Mouse (Mus musculus): ENCODE measurements around the gene Ighmbp2. TPM values are rescaled to one million over a fixed set of nuclear protein-coding genes. Genes with fewer than 3 reads are reported as not detected.

Gene Ighmbp2
- polyA plus RNA-seq (2014; fragmentation: Nextera tagmentation; extraction: Ambion mirVana) = 8.1 and 8.6 TPM in 2 replicates

DNA sequence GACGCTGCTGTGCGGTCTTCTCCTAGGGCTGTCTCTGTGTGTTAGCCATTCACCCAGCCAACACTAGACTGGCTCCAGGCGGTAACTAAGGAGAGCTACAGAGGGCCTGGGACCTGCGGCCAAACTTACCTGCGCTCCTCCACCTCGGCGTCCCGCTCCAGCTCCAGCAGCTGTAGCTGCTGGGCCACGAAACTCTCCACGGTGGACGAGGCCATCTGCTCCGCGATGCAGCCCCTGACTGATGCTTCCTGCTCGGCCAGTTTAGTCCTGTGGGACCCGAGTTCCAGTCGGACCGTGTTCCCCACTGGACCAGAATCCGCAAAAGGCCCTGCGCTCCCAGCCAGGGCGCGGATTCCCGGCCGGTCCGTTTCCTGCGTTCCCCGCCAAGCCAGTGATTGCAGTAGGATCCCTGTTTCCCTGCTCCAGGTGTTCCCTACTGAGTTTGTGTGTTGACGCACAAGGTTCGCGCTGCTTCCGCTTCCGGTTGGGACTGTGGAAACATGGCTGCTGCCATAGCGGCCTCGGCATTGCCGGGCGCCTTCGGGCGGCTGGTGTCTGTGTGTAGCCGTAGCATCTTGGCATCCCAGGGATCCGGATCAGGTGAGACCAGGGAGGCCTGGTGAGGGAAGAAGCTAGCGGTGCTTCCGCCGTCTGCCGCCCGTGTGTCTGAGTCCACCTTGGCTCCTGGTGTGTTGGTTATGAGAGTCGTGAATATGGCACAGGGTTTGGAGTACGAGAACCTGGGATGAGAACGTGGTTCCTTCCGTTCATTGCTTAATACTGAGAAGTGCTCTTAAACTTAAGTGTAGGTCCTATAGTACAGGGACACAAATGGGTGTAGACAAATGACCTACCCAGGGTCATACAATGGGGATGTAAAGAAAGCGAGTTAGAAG lies at the start of gene Ighmbp2, which contains the start of gene Mrpl21:
TSS of gene Ighmbp2 (minus strand) at position 446 of the 896 bp plus-strand sequence.
TSS of gene Mrpl21 (plus strand) at position 330 of the 896 bp plus-strand sequence.
- DNase-seq (ENCODE audit: low spot score) = peak; percentile 96
- H3K36me3 ChIP-seq (ENCODE audit: control insufficient read depth, insufficient read depth, low read length) = peaks cover 36% of the 10 kb centered on the region
- H3K27me3 ChIP-seq (replicated peaks; ENCODE audit: control insufficient read depth, insufficient read depth, low read length) = no peaks in the 10 kb centered on the region
- ATAC-seq (ENCODE audit: low read depth) = peak; percentile 97
- under 1% methylated on average over 49 of the region's 49 CpGs for WGBS
- H3K4me2 ChIP-seq (ENCODE audit: low read depth, low read length) = peak within 1 kb of the TSS; percentile 77
- peaks cover 11% of the 10 kb centered on the region for H3K4me1 ChIP-seq (ENCODE audit: control insufficient read depth, insufficient read depth, low read length)
- no peaks in the 10 kb centered on the region for H3K9me3 ChIP-seq (ENCODE audit: control insufficient read depth, low read length)
- peak within 1 kb of the TSS; percentile 48 for H3K27ac ChIP-seq (replicated peaks; ENCODE audit: low read depth, low read length)
- H3K4me3 ChIP-seq (ENCODE audit: low read depth, low read length) = peak within 1 kb of the TSS; percentile 71
- peak within 1 kb of the TSS; percentile 90 for H3K9ac ChIP-seq (ENCODE audit: low read depth, low read length)

DNA sequence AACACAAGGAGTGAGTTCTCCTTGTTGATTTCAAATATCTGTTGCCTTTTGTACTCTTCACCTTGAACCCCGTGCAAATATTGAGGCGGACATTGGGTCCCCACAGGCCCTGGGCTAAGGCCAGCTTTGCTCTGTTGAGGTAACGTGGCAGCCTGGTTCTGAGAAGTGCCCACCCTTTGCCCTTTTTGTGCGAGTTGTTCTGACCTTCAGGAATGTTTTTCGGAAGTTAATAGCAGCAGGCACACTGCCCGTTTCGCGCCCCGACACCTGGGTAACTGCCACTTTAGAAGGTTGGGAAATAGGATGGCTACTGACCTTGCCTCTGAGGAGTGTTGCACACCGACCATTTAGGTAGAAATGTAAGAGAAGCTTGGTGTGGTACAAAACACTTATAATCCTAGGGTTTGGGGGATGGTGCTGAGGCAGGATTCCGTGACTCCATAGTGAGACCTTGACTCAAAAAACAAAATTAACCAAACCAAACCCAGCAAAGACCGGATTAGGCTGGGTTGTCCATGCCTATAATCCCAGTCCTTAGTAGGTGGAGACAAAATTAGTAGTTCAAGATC lies 43.7 kb upstream of the Ighmbp2 start:
- H3K27me3 ChIP-seq (replicated peaks; ENCODE audit: control insufficient read depth, insufficient read depth, low read length) = peaks cover 9% of the 10 kb centered on the region; the same call in 1 of the 2 replicates
- no peak overlapping the region for H3K4me3 ChIP-seq (ENCODE audit: low read depth, low read length)
- H3K36me3 ChIP-seq (ENCODE audit: control insufficient read depth, insufficient read depth, low read length) = no peaks in the 10 kb centered on the region
- no peak for DNase-seq (ENCODE audit: low spot score)
- H3K9me3 ChIP-seq (ENCODE audit: control insufficient read depth, low read length) = no peaks in the 10 kb centered on the region
- no peak for ATAC-seq (ENCODE audit: low read depth)
- 78% methylated on average over 12 of the region's 12 CpGs for WGBS
- H3K9ac ChIP-seq (ENCODE audit: low read depth, low read length) = no peak overlapping the region
- peaks cover 16% of the 10 kb centered on the region for H3K4me1 ChIP-seq (ENCODE audit: control insufficient read depth, insufficient read depth, low read length)
- H3K27ac ChIP-seq (replicated peaks; ENCODE audit: low read depth, low read length) = peak overlapping the region; percentile 87
- peak overlapping the region; percentile 88 for H3K4me2 ChIP-seq (ENCODE audit: low read depth, low read length)

DNA sequence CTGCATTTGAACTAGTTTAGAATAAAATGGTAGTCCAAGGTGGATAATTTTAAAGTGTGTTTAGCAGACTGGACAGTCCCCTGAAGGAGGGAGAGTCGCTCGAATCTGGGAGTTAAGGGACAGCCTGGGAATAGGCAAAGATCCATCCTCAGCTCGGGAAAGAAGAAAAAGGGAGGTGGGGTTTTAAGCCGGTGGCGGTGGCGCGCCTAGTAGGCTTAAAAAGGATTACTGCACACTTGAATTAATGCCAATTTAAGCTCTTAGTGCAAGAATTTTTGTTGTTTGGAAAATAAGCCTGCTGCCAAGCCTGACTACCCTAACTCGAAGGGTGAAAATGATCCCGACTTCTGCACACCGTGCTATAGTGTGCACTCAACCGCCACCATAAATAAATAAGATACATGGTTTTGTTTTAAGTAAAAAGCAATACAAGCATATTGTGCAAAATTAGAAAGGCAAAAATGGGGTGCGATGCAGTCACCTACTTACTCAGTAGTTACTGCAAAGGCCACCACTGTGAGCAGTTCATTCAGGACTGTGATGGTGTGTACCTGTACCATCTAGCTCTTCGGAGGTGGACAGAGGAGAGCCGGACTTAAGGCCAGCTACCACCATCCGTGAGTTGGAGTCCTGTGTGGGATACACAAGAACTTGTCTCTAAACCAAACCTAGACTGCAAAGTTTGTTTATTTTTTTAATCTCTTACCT lies 43.1 kb upstream of the Ighmbp2 start:
- Histone ChIP-seq H3K4me3 (ENCODE audit: low read depth, low read length) (peak overlapping the region; percentile 54), H3K9me3 (ENCODE audit: control insufficient read depth, low read length) (no peaks in the 10 kb centered on the region), H3K27me3 (replicated peaks; ENCODE audit: control insufficient read depth, insufficient read depth, low read length) (peaks cover 13% of the 10 kb centered on the region; the same call in 1 of the 2 replicates), H3K9ac (ENCODE audit: low read depth, low read length) (peak overlapping the region; percentile 55), H3K36me3 (ENCODE audit: control insufficient read depth, insufficient read depth, low read length) (no peaks in the 10 kb centered on the region), H3K4me1 (ENCODE audit: control insufficient read depth, insufficient read depth, low read length) (peaks cover 16% of the 10 kb centered on the region), H3K4me2 (ENCODE audit: low read depth, low read length) (peak overlapping the region; percentile 88), H3K27ac (replicated peaks; ENCODE audit: low read depth, low read length) (peak overlapping the region; percentile 87)
- 31% methylated on average over 15 of the region's 15 CpGs for WGBS
- DNase-seq (ENCODE audit: low spot score) (peak; percentile 74), ATAC-seq (ENCODE audit: low read depth) (peak; percentile 17; the same call in 1 of the 2 replicates)

DNA sequence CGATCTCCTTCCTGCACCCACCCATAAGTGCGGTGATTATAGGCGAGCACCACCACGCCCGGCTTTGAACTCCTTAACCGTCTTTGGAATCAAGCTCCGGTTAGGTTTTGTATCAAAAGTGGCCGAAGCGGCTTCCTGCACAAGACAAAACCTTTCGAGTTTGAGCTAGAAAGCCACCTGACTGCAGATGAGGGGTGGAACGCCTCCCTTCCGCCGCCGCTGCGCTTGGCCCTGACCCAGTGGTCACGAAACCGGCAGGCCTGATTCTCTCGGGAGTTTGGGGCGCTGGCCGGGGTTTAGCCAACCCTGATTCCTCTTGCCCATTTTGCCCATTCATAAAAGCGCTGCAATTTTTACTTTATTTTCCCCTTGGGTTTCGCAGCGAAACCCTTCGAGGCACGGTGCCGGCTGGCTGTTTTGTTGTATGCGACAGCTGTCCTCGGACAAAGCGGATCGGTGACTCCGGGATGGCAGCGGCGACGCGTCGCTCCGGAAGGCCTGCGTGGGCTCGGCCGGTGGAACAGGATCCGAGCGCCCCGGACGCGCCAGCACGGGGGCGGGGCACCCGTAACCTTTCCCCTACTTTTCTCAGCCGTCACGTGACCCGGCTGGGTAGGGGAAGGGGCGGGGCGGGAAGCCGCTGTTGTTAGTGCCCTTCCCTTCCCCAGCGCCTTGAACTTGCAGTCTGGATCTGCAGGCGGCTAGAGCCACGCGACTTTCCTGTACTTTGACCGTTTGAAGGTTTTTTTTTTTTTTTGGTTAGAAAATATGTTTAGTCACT lies 42.3 kb upstream of the Ighmbp2 start:
- Histone ChIP-seq H3K4me2 (ENCODE audit: low read depth, low read length) (peak overlapping the region; percentile 88), H3K27ac (replicated peaks; ENCODE audit: low read depth, low read length) (peak overlapping the region; percentile 87), H3K9me3 (ENCODE audit: control insufficient read depth, low read length) (no peaks in the 10 kb centered on the region), H3K27me3 (replicated peaks; ENCODE audit: control insufficient read depth, insufficient read depth, low read length) (peaks cover 13% of the 10 kb centered on the region; the same call in 1 of the 2 replicates), H3K4me3 (ENCODE audit: low read depth, low read length) (peak overlapping the region; percentile 54), H3K36me3 (ENCODE audit: control insufficient read depth, insufficient read depth, low read length) (no peaks in the 10 kb centered on the region), H3K9ac (ENCODE audit: low read depth, low read length) (peak overlapping the region; percentile 55), H3K4me1 (ENCODE audit: control insufficient read depth, insufficient read depth, low read length) (peaks cover 16% of the 10 kb centered on the region)
- ATAC-seq (ENCODE audit: low read depth) (peak; percentile 77), DNase-seq (ENCODE audit: low spot score) (peak; percentile 95)
- WGBS = under 1% methylated on average over 58 of the region's 59 CpGs

DNA sequence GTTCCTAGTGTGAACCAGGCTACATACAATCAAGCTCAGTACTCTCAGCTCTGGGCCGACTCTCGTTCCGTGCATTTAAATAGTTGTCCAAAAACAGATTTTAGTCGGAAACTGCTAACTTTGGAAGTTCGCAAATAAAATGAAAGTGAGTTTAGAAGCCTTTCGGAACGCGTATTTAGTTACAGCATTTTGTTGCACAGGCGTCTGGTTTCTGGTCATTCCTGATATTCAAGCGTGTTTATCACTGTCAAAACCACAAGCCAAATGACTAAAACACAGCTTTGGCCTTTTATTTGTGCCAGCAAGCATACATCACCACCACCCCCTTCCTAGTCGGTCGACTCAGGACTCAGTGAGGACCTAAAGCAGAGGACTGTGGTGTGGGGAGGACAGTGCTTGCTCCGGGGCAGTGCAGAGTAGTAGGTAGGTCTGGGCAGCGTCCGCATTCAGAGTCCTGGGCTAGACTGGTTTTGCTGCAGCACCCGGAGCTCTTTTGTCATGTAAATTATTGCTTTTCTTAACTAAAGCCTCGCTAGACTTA lies 41.5 kb upstream of the Ighmbp2 start:
- Histone ChIP-seq H3K36me3 (ENCODE audit: control insufficient read depth, insufficient read depth, low read length) (no peaks in the 10 kb centered on the region), H3K9ac (ENCODE audit: low read depth, low read length) (peak overlapping the region; percentile 55), H3K4me3 (ENCODE audit: low read depth, low read length) (peak overlapping the region; percentile 54), H3K27me3 (replicated peaks; ENCODE audit: control insufficient read depth, insufficient read depth, low read length) (peaks cover 13% of the 10 kb centered on the region; the same call in 1 of the 2 replicates), H3K27ac (replicated peaks; ENCODE audit: low read depth, low read length) (peak overlapping the region; percentile 87), H3K4me1 (ENCODE audit: control insufficient read depth, insufficient read depth, low read length) (peaks cover 16% of the 10 kb centered on the region), H3K9me3 (ENCODE audit: control insufficient read depth, low read length) (no peaks in the 10 kb centered on the region), H3K4me2 (ENCODE audit: low read depth, low read length) (peak overlapping the region; percentile 88)
- DNase-seq (ENCODE audit: low spot score) = peak; percentile 51
- WGBS = 3% methylated on average over 17 of the region's 17 CpGs
- no peak for ATAC-seq (ENCODE audit: low read depth)

DNA sequence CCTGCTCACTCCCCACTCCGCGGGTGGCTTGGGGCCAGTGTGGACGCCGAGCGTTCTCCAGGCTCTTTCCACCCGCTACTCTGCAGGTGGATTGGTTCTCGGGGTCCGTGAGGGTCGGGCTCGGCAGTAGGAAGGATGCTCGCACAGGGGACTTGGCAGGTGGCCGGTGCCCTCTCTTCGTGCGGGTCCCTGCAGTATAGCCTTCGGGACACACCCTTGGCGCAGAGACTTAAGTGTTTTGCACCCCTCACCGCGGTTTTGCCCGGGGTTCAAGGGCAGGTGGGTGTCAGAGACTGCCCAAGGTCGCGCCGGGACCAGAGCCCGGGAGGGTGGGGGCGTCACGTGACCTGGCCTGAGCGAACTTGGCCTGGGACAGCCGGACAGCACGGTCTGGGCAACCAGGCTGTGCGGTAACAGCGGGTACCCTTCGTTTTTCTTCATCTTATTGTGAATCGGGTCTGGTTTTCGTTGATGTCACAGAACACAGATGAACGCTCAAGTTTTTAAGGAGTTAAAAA lies 41.0 kb upstream of the Ighmbp2 start:
- ATAC-seq (ENCODE audit: low read depth) (peak; percentile 1; the same call in 1 of the 2 replicates), DNase-seq (ENCODE audit: low spot score) (no peak)
- WGBS = under 1% methylated on average over 34 of the region's 34 CpGs
- H3K4me2 ChIP-seq (ENCODE audit: low read depth, low read length) = peak overlapping the region; percentile 88
- no peaks in the 10 kb centered on the region for H3K9me3 ChIP-seq (ENCODE audit: control insufficient read depth, low read length)
- peaks cover 16% of the 10 kb centered on the region for H3K4me1 ChIP-seq (ENCODE audit: control insufficient read depth, insufficient read depth, low read length)
- H3K9ac ChIP-seq (ENCODE audit: low read depth, low read length) = peak overlapping the region; percentile 55
- H3K36me3 ChIP-seq (ENCODE audit: control insufficient read depth, insufficient read depth, low read length) = no peaks in the 10 kb centered on the region
- peak overlapping the region; percentile 87 for H3K27ac ChIP-seq (replicated peaks; ENCODE audit: low read depth, low read length)
- H3K4me3 ChIP-seq (ENCODE audit: low read depth, low read length) = peak overlapping the region; percentile 54
- peaks cover 13% of the 10 kb centered on the region; the same call in 1 of the 2 replicates for H3K27me3 ChIP-seq (replicated peaks; ENCODE audit: control insufficient read depth, insufficient read depth, low read length)

DNA sequence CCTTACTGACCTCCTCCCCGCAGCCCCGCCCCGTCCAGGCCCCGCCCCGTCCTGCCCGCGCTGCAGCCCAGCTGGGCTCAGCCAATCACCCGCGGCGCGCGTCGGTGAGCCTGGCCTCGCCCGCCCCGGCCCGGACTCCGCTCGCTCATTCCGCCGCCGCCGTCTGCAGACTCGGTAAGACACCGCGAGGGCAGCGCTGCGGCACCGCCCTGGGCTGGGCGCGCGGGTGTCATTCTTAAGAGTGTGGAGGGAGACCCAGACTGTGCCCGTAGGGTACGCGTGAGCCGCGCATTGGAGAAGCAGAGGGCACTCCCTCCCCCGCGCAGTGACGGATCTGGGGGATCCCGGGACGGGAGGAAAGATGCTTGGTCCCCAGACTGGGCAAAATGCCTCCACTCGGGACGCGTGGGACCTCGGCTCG lies 40.4 kb upstream of the Ighmbp2 start:
- WGBS = 0% methylated on average over 24 of the region's 47 CpGs
- H3K27me3 ChIP-seq (replicated peaks; ENCODE audit: control insufficient read depth, insufficient read depth, low read length) = peaks cover 13% of the 10 kb centered on the region; the same call in 1 of the 2 replicates
- H3K4me1 ChIP-seq (ENCODE audit: control insufficient read depth, insufficient read depth, low read length) = peaks cover 16% of the 10 kb centered on the region
- ATAC-seq (ENCODE audit: low read depth) (peak; percentile 79), DNase-seq (ENCODE audit: low spot score) (peak; percentile 84)
- H3K27ac ChIP-seq (replicated peaks; ENCODE audit: low read depth, low read length) = no peak overlapping the region; the same call in 1 of the 2 replicates
- peak overlapping the region; percentile 88 for H3K4me2 ChIP-seq (ENCODE audit: low read depth, low read length)
- H3K9me3 ChIP-seq (ENCODE audit: control insufficient read depth, low read length) = no peaks in the 10 kb centered on the region
- H3K36me3 ChIP-seq (ENCODE audit: control insufficient read depth, insufficient read depth, low read length) = no peaks in the 10 kb centered on the region
- H3K9ac ChIP-seq (ENCODE audit: low read depth, low read length) = peak overlapping the region; percentile 55
- peak overlapping the region; percentile 54 for H3K4me3 ChIP-seq (ENCODE audit: low read depth, low read length)

Measured in embryonic facial prominence, embryonic 14.5 days (tissue).